Mouse (Mus musculus): ENCODE data around the gene Siah2. TPM values are rescaled to one million over a fixed set of nuclear protein-coding genes. Genes with fewer than 3 reads are reported as not detected.

Siah2 gene
- polyA plus RNA-seq, 1 experiment: 15.6 TPM

- no peak overlapping the region for H3K4me3 ChIP-seq (ENCODE audit: insufficient read depth, low read length)
- H3K4me1 ChIP-seq (ENCODE audit: control insufficient read depth, insufficient read depth, low read length): no peaks in the 10 kb centered on the region
- no peak for TF ChIP-seq CTCF (IDR thresholded peaks at IDR 0.05; ENCODE audit: extremely low read depth, insufficient read depth, low read length)
- no peak for TF ChIP-seq POLR2A (IDR thresholded peaks at IDR 0.05; ENCODE audit: extremely low read depth, insufficient read depth, low read length)
- H3K27ac ChIP-seq (ENCODE audit: insufficient read depth, low read length): no peak overlapping the region
Measured at GRCm38 (mm10) chr3:58650328-58650727, 41.9 kb downstream of the Siah2 start.

- Histone ChIP-seq H3K4me1 (ENCODE audit: control insufficient read depth, insufficient read depth, low read length) (no peaks in the 10 kb centered on the region), H3K27ac (ENCODE audit: insufficient read depth, low read length) (no peak overlapping the region), H3K4me3 (ENCODE audit: insufficient read depth, low read length) (no peak overlapping the region)
- TF ChIP-seq POLR2A (IDR thresholded peaks at IDR 0.05; ENCODE audit: extremely low read depth, insufficient read depth, low read length) (no peak), CTCF (IDR thresholded peaks at IDR 0.05; ENCODE audit: extremely low read depth, insufficient read depth, low read length) (no peak)
Measured at GRCm38 (mm10) chr3:58647179-58647578, 45.0 kb downstream of the Siah2 start.

- no peak overlapping the region for H3K4me3 ChIP-seq (ENCODE audit: insufficient read depth, low read length)
- TF ChIP-seq POLR2A (IDR thresholded peaks at IDR 0.05; ENCODE audit: extremely low read depth, insufficient read depth, low read length) (no peak), CTCF (IDR thresholded peaks at IDR 0.05; ENCODE audit: extremely low read depth, insufficient read depth, low read length) (no peak)
- H3K4me1 ChIP-seq (ENCODE audit: control insufficient read depth, insufficient read depth, low read length): no peaks in the 10 kb centered on the region
- no peak overlapping the region for H3K27ac ChIP-seq (ENCODE audit: insufficient read depth, low read length)
Measured at GRCm38 (mm10) chr3:58646180-58646579, 46.0 kb downstream of the Siah2 start.

DNA sequence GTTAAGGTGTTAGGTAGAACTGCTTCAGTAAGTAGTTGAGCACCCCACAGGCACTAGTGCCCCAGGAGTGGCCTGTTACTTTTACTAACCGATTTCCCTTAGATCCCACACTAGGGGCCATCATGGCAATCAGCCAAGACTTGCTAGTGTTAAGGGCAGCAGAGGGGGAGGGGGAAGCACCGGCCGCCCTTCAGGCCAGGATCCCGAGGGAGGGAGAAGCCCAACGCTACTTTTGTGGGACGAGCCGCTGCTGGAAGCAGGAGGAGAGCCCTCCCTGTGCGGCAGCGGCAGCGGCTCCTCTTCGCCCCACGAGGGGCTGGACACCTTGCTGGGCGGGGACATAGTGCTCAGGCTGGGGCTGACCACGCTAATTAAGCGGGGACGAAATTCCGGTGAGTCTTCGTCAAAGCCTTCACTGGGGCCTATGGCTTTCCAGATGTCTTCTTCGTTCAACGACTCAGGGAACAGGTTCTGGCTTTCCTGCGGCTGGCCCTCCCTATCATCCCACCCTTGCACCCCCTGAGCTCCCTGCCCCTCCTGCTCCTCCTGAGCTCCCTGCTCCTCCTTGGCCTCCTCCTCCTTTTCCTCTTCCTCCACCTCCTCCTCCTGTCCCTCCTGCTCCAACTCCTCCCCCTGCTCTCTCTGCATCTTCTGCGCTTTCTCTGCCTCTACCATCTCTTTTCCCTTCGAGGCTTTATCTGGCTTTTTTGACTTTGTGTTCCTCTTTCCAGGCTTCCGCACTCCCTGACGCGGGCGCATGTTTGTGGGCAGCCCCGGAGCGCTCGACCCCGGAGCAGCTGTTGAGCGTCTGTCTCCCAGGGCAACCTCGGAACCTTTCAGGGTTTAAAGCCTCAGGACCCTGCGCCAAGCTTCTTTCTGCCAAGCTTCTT is 55.5 kb downstream of the Siah2 start, which contains the start of gene Erich6:
Erich6 (minus strand) TSS at position 802 of the 890 bp plus-strand sequence.
- no peak for TF ChIP-seq CTCF (IDR thresholded peaks at IDR 0.05; ENCODE audit: extremely low read depth, insufficient read depth, low read length)
- no peak for TF ChIP-seq POLR2A (IDR thresholded peaks at IDR 0.05; ENCODE audit: extremely low read depth, insufficient read depth, low read length)
- H3K4me3 ChIP-seq (ENCODE audit: insufficient read depth, low read length): peak within 1 kb of the TSS; percentile 66
- no peak within 1 kb of the TSS for H3K27ac ChIP-seq (ENCODE audit: insufficient read depth, low read length)
- H3K4me1 ChIP-seq (ENCODE audit: control insufficient read depth, insufficient read depth, low read length): peaks cover 2% of the 10 kb centered on the region; the same call in 1 of the 2 replicates

DNA sequence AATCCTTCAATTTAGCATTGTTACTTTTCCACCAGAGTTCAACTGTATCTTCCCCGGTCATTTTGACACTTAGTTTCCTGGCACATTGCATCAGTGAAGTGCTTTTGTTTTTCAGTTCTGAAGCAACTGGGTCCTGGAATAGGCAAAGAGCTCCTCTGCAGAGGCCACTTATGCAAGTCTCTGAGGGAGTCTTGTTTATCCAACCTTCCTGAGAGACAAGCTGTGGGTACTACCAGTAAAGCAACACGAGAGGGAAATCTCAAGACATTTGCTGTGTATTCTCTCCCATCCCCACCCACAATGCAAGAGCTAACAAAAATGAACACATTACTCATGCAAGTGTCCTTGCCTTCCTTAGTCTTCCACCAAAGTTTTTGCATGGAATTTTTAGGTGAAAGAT is 60.5 kb downstream of the Siah2 start:
- TF ChIP-seq CTCF (IDR thresholded peaks at IDR 0.05; ENCODE audit: extremely low read depth, insufficient read depth, low read length): no peak
- no peak for TF ChIP-seq POLR2A (IDR thresholded peaks at IDR 0.05; ENCODE audit: extremely low read depth, insufficient read depth, low read length)
- Histone ChIP-seq H3K27ac (ENCODE audit: insufficient read depth, low read length) (no peak overlapping the region), H3K4me3 (ENCODE audit: insufficient read depth, low read length) (no peak overlapping the region), H3K4me1 (ENCODE audit: control insufficient read depth, insufficient read depth, low read length) (peaks cover 2% of the 10 kb centered on the region; the same call in 1 of the 2 replicates)

GRCm38 (mm10) chr3:58624981-58625380 is 67.2 kb downstream of the Siah2 start:
- TF ChIP-seq POLR2A (IDR thresholded peaks at IDR 0.05; ENCODE audit: extremely low read depth, insufficient read depth, low read length): no peak
- no peak for TF ChIP-seq CTCF (IDR thresholded peaks at IDR 0.05; ENCODE audit: extremely low read depth, insufficient read depth, low read length)
- Histone ChIP-seq H3K4me3 (ENCODE audit: insufficient read depth, low read length) (no peak overlapping the region), H3K4me1 (ENCODE audit: control insufficient read depth, insufficient read depth, low read length) (no peaks in the 10 kb centered on the region), H3K27ac (ENCODE audit: insufficient read depth, low read length) (no peak overlapping the region)

Other genes starting within 250 kb of the Siah2 start
- gene Eif2a, start 166.6 kb downstream of the Siah2 start, polyA plus RNA-seq (2012; rRNA removed): 32.9 and 33.3 TPM in 2 replicates
- 21.1 and 21.9 TPM in 2 replicates for gene Serp1, start 166.5 kb downstream of the Siah2 start, polyA plus RNA-seq (2012; rRNA removed)
- gene Selenot, start 115.8 kb downstream of the Siah2 start, polyA plus RNA-seq (2012; rRNA removed): 94.4 and 97.9 TPM in 2 replicates
- gene Erich6, start 55.2 kb downstream of the Siah2 start, polyA plus RNA-seq (2012; rRNA removed): 2.7 and 3.2 TPM in 2 replicates
- gene Mindy4b-ps, start 129.9 kb upstream of the Siah2 start, polyA plus RNA-seq (2012; rRNA removed): 1.6 and 2.2 TPM in 2 replicates
- 0.31 and 0.70 TPM in 2 replicates for gene Clrn1, start 192.9 kb upstream of the Siah2 start, polyA plus RNA-seq (2012; rRNA removed)